Mouse (Mus musculus) erythroblast, embryonic 14.5 days (primary cell): ENCODE results near the gene Kcng3. TPM values are rescaled to one million over a fixed set of nuclear protein-coding genes. Genes with fewer than 3 reads are reported as not detected.

Source experiments
- H3K27me3 ChIP-seq: 2 replicates; pipeline ENCODE4 v1.6.1; 2012; ENCODE audit warnings: inconsistent platforms; ENCODE audit not compliant: control insufficient read depth
- H3K36me3 ChIP-seq: 2 replicates; pipeline ENCODE4 v1.6.1; 2012; ENCODE audit warnings: mild to moderate bottlenecking, inconsistent platforms; ENCODE audit not compliant: control insufficient read depth
- H3K4me1 ChIP-seq: 2 replicates; pipeline ENCODE4 v1.6.1; 2012; ENCODE audit warnings: inconsistent platforms; ENCODE audit not compliant: control insufficient read depth
- H3K4me3 ChIP-seq: replicated peaks from 2 replicates; pipeline ENCODE3; 2012; ENCODE audit warnings: moderate library complexity, mild to moderate bottlenecking, inconsistent platforms
- H3K9me3 ChIP-seq: 2 replicates; pipeline ENCODE4 v1.6.1; 2012; ENCODE audit warnings: low read length, inconsistent platforms, mixed read lengths; ENCODE audit not compliant: control insufficient read depth
- GATA1 ChIP-seq: IDR thresholded peaks from 2 replicates; pipeline ENCODE4 v1.6.1; 2012; ENCODE audit warnings: low read length, inconsistent platforms, mixed read lengths
- TAL1 ChIP-seq: IDR thresholded peaks from 3 replicates; pipeline ENCODE4 v1.6.1; 2012; ENCODE audit warnings: low read length, inconsistent platforms, mixed read lengths
- polyA plus RNA-seq: library from polyadenylated mRNA; stranded (reverse); fragments of >175 nt; gene quantifications from 2 replicates; pipeline ENCODE4 v1.2.3, GENCODE M21; 2012

Kcng3 gene
- 0.01 TPM in 1 of 2 replicates, not detected in the other for polyA plus RNA-seq

- peaks cover 26% of the 10 kb centered on the region for H3K4me1 ChIP-seq
- peaks cover 8% of the 10 kb centered on the region; the same call in 1 of the 2 replicates for H3K9me3 ChIP-seq
- TF ChIP-seq GATA1 (no peak), TAL1 (no peak)
- peaks cover 88% of the 10 kb centered on the region for H3K27me3 ChIP-seq
- H3K4me3 ChIP-seq: peak within 1 kb of the TSS; percentile 58
- H3K36me3 ChIP-seq: no peaks in the 10 kb centered on the region
Observed at GRCm38 (mm10) chr17:83631783-83632652, at the start of gene Kcng3. Gene Kcng3, minus strand, starts transcription at chr17:83631895.

GRCm38 (mm10) chr17:83677370-83677769 is 45.7 kb upstream of the Kcng3 start:
- Histone ChIP-seq H3K9me3 (no peaks in the 10 kb centered on the region), H3K4me3 (no peak overlapping the region), H3K4me1 (peaks cover 2% of the 10 kb centered on the region; the same call in 1 of the 2 replicates), H3K27me3 (no peaks in the 10 kb centered on the region), H3K36me3 (no peaks in the 10 kb centered on the region)
- no peak for TF ChIP-seq GATA1

- no peak for TF ChIP-seq TAL1
- TF ChIP-seq GATA1: no peak
- no peaks in the 10 kb centered on the region for H3K9me3 ChIP-seq
Observed at GRCm38 (mm10) chr17:83672685-83673084, 41.0 kb upstream of the Kcng3 start.

GRCm38 (mm10) chr17:83667934-83668690 is 36.4 kb upstream of the Kcng3 start:
- TF ChIP-seq TAL1 (no peak), GATA1 (no peak)
- H3K36me3 ChIP-seq: no peaks in the 10 kb centered on the region
- H3K27me3 ChIP-seq: no peaks in the 10 kb centered on the region
- peaks cover 20% of the 10 kb centered on the region for H3K4me1 ChIP-seq
- H3K9me3 ChIP-seq: no peaks in the 10 kb centered on the region
- no peak overlapping the region for H3K4me3 ChIP-seq

More at GRCm38 (mm10) chr17:83672685-83673084, 41.0 kb upstream of the Kcng3 start:
- H3K4me3 ChIP-seq: no peak overlapping the region
- no peaks in the 10 kb centered on the region for H3K27me3 ChIP-seq
- H3K4me1 ChIP-seq: peaks cover 6% of the 10 kb centered on the region
- H3K36me3 ChIP-seq: no peaks in the 10 kb centered on the region

GRCm38 (mm10) chr17:83666597-83667287 is 35.0 kb upstream of the Kcng3 start:
- Histone ChIP-seq H3K36me3 (no peaks in the 10 kb centered on the region), H3K27me3 (no peaks in the 10 kb centered on the region), H3K4me1 (peaks cover 23% of the 10 kb centered on the region), H3K9me3 (no peaks in the 10 kb centered on the region), H3K4me3 (peak overlapping the region; percentile 49)
- TF ChIP-seq GATA1 (no peak), TAL1 (no peak)

GRCm38 (mm10) chr17:83664761-83665160 is 33.1 kb upstream of the Kcng3 start:
- TF ChIP-seq TAL1: no peak
- no peak for TF ChIP-seq GATA1
- H3K4me1 ChIP-seq: peaks cover 36% of the 10 kb centered on the region
- peaks cover 10% of the 10 kb centered on the region for H3K9me3 ChIP-seq
- H3K27me3 ChIP-seq: no peaks in the 10 kb centered on the region
- no peak overlapping the region for H3K4me3 ChIP-seq
- H3K36me3 ChIP-seq: peaks cover 10% of the 10 kb centered on the region

GRCm38 (mm10) chr17:83658943-83659342 is 27.2 kb upstream of the Kcng3 start:
- TF ChIP-seq TAL1: peak; percentile 89
- peak; percentile 87 for TF ChIP-seq GATA1
- no peaks in the 10 kb centered on the region for H3K27me3 ChIP-seq
- H3K4me3 ChIP-seq: peak overlapping the region; percentile 34
- peaks cover 10% of the 10 kb centered on the region for H3K36me3 ChIP-seq
- peaks cover 70% of the 10 kb centered on the region for H3K4me1 ChIP-seq
- H3K9me3 ChIP-seq: peaks cover 11% of the 10 kb centered on the region

- H3K4me1 ChIP-seq: peaks cover 74% of the 10 kb centered on the region
- TF ChIP-seq TAL1 (no peak), GATA1 (no peak)
- no peaks in the 10 kb centered on the region for H3K27me3 ChIP-seq
- peaks cover 10% of the 10 kb centered on the region for H3K36me3 ChIP-seq
- H3K9me3 ChIP-seq: peaks cover 11% of the 10 kb centered on the region
- no peak overlapping the region for H3K4me3 ChIP-seq
Observed at GRCm38 (mm10) chr17:83657375-83657774, 25.7 kb upstream of the Kcng3 start.
